Mouse (Mus musculus) MEL (cell line): ENCODE data around the gene Tnp1.

Experiments
- CTCF ChIP-seq, 3 experiments: IDR thresholded peaks in 2 of 3; conservative IDR thresholded peaks in 1 of 3; 2 replicates each; pipeline ENCODE4 v1.5.1; 2011 to 2012; ENCODE audit warnings: low read length in 3 of 3, low read depth in 2 of 3, mild to moderate bottlenecking in 2 of 3, improper control_type of control experiment in 1 of 3, inconsistent platforms in 1 of 3, mixed read lengths in 1 of 3, moderate library complexity in 1 of 3; ENCODE audit not compliant: control insufficient read depth in 1 of 3, insufficient read depth in 1 of 3, poor library complexity in 1 of 3, severe bottlenecking in 1 of 3
- E2F4 ChIP-seq: IDR thresholded peaks from 2 replicates; pipeline ENCODE4 v1.6.1; 2011; ENCODE audit warnings: low read depth, low read length, improper control_type of control experiment, borderline replicate concordance
- ELF1 ChIP-seq: IDR thresholded peaks from 2 replicates; pipeline ENCODE4 v1.6.1; 2014; ENCODE audit warnings: low read depth, mild to moderate bottlenecking, inconsistent platforms, low read length, improper control_type of control experiment, moderate library complexity
- EP300 ChIP-seq, 2 experiments: IDR thresholded peaks; 2 replicates each; pipeline ENCODE4 v1.6.1; 2011; ENCODE audit warnings: improper control_type of control experiment in 2 of 2, low read length in 2 of 2, low read depth in 1 of 2, mild to moderate bottlenecking in 1 of 2
- MAFK ChIP-seq: IDR thresholded peaks from 2 replicates; pipeline ENCODE4 v1.6.1; 2011; ENCODE audit warnings: low read depth, mild to moderate bottlenecking, low read length, improper control_type of control experiment, borderline replicate concordance
- RAD21 ChIP-seq: IDR thresholded peaks from 2 replicates; pipeline ENCODE4 v1.6.1; 2011; ENCODE audit warnings: mild to moderate bottlenecking, low read depth, low read length, improper control_type of control experiment
- RCOR1 ChIP-seq: IDR thresholded peaks from 2 replicates; pipeline ENCODE4 v1.6.1; 2012; ENCODE audit warnings: low read depth, mild to moderate bottlenecking, inconsistent platforms, low read length, improper control_type of control experiment
- ZKSCAN1 ChIP-seq: IDR thresholded peaks from 2 replicates; pipeline ENCODE4 v1.6.1; 2012; ENCODE audit warnings: low read depth, mild to moderate bottlenecking, inconsistent platforms, low read length, improper control_type of control experiment, moderate library complexity
- ZMIZ1 ChIP-seq: IDR thresholded peaks from 2 replicates; pipeline ENCODE4 v1.6.1; 2012; ENCODE audit warnings: low read depth, mild to moderate bottlenecking, inconsistent platforms, low read length, improper control_type of control experiment, moderate library complexity

DNA sequence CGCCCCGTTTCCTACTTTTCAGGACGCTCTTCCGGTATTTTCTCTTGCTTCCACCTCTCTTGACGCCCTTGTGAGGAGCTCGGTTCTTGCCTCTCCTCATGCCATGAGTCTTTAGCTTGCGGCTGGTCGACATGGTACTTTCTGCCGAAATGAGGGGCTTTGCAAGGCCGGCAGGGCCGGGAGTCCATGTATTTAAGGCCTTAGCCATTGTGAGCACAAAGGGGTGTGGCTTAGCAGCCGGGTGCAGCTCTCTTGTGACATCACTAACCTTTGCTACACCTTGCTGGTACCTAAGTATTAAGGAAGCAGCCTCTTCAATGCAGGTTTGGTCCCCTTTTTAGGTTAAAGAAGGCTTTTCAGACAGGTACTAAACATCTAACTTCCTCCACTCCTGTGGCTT lies at the start of gene Tnp1:
- TF ChIP-seq CTCF (IDR thresholded peaks at IDR 0.05 in 2 of 3, conservative IDR thresholded peaks at IDR 0.05 in 1 of 3; ENCODE audit: control insufficient read depth in 1 of 3, insufficient read depth in 1 of 3, low read depth in 2 of 3, low read length in 3 of 3, poor library complexity in 1 of 3, severe bottlenecking in 1 of 3) (no peak), ZKSCAN1 (no peak), EP300 (IDR thresholded peaks at IDR 0.05; ENCODE audit: low read depth in 1 of 2, low read length in 2 of 2) (no peak), ZMIZ1 (no peak), MAFK (no peak), RCOR1 (no peak), E2F4 (no peak), ELF1 (no peak), RAD21 (no peak)
